Mouse (Mus musculus): ENCODE measurements around the gene Pwp2.

- no peak for TF ChIP-seq POLR2A (IDR thresholded peaks at IDR 0.05; ENCODE audit: low read depth, low read length)
- TF ChIP-seq CTCF (IDR thresholded peaks at IDR 0.05; ENCODE audit: borderline replicate concordance, insufficient read depth, low read length) = no peak
Measured at GRCm38 (mm10) chr10:78219528-78219927, 34.6 kb upstream of the Pwp2 start.
